Mouse (Mus musculus): Measurements from ENCODE around the gene Olfr434. TPM values are rescaled to one million over a fixed set of nuclear protein-coding genes. Genes with fewer than 3 reads are reported as not detected.

Olfr434 gene
- polyA plus RNA-seq, 1 experiment from 2014 or later, result not detected

Other genes with a start within 250 kb of the Olfr434 start
- not detected in 2 replicates for gene Olfr441, start 106.7 kb upstream of the Olfr434 start, polyA plus RNA-seq (2015; fragmentation: Nextera tagmentation; extraction: Ambion mirVana)
- not detected in 2 replicates for gene Olfr237-ps1, start 66.5 kb upstream of the Olfr434 start, polyA plus RNA-seq (2015; fragmentation: Nextera tagmentation; extraction: Ambion mirVana)
- not detected in 2 replicates for gene Olfr437, start 49.7 kb upstream of the Olfr434 start, polyA plus RNA-seq (2015; fragmentation: Nextera tagmentation; extraction: Ambion mirVana)
- not detected in 2 replicates for gene Olfr13, start 40.9 kb upstream of the Olfr434 start, polyA plus RNA-seq (2015; fragmentation: Nextera tagmentation; extraction: Ambion mirVana)
- gene Olfr435, start 15.9 kb upstream of the Olfr434 start, polyA plus RNA-seq (2015; fragmentation: Nextera tagmentation; extraction: Ambion mirVana), result not detected in 2 replicates
- 0.08 TPM in 1 of 2 replicates, not detected in the other for gene Olfr47, start 18.5 kb downstream of the Olfr434 start, polyA plus RNA-seq (2015; fragmentation: Nextera tagmentation; extraction: Ambion mirVana)
- 4.1 and 4.3 TPM in 2 replicates for gene Arhgef5, start 52.6 kb downstream of the Olfr434 start, polyA plus RNA-seq (2015; fragmentation: Nextera tagmentation; extraction: Ambion mirVana)
- 0.07 and 0.15 TPM in 2 replicates for gene Nobox, start 96.5 kb downstream of the Olfr434 start, polyA plus RNA-seq (2015; fragmentation: Nextera tagmentation; extraction: Ambion mirVana)

All from thymus, postnatal 0 days (tissue).